Mouse (Mus musculus): Measurements from ENCODE around the gene Ccp110.

GRCm38 (mm10) chr7:118712228-118713173 lies at the start of gene Ccp110:
- TF ChIP-seq POLR2A (IDR thresholded peaks at IDR 0.05; ENCODE audit: borderline replicate concordance, insufficient read depth, low read length) (peak; percentile 40; the same call in 1 of the 2 replicates), CTCF (IDR thresholded peaks at IDR 0.05; ENCODE audit: borderline replicate concordance, insufficient read depth, low read depth, low read length) (no peak)

Measured in cerebellum, adult 2 months (tissue).